Mouse (Mus musculus) embryo, embryonic 9.5 days (tissue): ENCODE results near the gene Olfr1441.

Source experiments
- DNase-seq: peaks from one replicate; pipeline ENCODE4 v3.0.0-alpha.2; 2017; ENCODE audit errors: extremely low spot score

Olfr1441 gene

DNA sequence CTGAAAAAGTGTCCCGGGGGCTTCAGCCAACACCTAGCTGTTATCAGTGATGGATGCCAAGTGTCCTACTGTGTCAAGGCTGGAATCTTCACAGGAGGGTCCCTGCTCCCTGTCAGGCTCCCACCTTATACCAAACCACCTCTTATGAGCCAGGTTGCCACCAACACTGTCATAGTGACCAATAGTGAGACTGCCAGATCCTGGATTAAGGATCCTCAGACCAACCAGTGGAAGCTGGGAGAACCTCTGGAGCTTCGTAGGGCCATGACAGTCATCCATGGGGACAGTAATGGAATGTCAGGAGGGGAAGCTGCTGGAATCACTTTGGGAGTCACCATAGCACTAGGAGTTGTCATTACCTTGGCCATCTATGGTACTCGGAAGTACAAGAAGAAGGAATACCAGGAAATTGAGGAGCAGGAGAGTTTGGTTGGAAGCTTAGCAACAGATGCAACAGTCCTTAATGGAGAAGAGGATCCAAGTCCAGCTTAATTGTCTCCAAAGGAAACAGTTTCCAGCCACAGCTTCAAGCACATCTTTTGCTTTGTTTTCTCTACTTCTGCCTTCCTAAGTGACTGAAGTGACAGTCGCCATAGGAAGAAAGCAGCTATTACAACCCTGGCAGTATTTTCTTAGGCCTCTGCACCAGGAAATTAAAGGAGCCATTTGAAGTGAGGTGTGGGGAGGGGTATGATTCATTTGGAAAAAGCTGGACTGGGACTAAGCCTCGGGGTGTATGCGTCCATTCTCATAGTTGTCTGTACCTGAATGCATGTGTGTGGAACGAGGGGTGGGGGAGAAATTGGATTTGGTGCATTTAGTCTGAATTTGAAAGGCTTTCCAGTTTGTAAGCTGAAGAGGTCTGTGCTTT is 45.9 kb downstream of the Olfr1441 start:
- no peak for DNase-seq

- no peak for DNase-seq
Measured at GRCm38 (mm10) chr19:12463722-12464035, 46.4 kb downstream of the Olfr1441 start.

GRCm38 (mm10) chr19:12464127-12464526 is 46.9 kb downstream of the Olfr1441 start:
- DNase-seq: no peak

DNA sequence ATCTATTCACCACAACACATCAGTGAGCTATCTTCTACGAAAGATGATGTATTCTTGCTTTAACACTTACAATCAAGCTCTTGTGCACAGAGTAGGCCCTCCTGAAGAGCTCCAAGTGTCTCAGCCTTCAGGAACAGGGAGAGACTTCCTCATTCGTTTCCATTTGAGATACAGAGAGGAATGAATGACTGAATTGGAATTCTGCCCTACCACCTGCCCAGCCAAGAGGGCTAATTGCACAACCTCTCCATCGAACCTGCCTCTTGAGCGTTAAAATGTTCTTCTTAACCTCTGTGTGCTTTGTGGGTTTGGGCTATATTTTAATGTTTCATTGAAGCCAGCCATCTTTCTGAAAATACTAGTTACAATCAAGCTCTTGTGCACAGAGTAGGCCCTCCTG is 47.4 kb downstream of the Olfr1441 start:
- no peak for DNase-seq

DNA sequence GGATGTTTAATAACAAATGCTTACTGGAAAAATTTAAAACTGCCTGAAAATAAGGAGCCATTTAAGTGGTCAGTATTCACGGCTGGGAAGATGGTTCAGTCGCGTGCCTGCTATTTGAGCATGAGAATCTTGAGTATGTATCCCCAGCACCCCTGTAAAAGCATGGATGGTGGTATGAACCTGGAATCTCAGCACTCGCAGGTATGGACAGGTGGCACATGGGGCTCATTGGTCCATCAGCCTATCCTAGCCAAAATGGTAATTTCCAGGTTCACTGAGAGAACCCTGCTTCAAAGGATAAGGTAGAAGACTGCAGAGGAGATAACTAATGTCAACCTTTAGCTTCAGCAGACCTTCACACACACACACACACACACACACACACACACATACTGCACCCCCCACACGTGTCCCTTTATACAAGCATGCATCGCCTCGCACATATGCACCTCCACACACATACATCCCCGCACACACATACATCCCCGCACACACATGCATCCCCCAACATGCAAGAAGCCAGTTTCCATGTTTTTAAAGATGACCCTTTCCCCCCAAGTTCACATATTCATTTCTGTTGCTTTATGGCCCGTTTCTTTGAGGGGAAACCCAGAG is 48.4 kb downstream of the Olfr1441 start:
- DNase-seq: no peak

GRCm38 (mm10) chr19:12466204-12466603 is 49.0 kb downstream of the Olfr1441 start:
- DNase-seq: peak; percentile 52

GRCm38 (mm10) chr19:12467436-12467835 is 50.2 kb downstream of the Olfr1441 start:
- peak; percentile 47 for DNase-seq

DNA sequence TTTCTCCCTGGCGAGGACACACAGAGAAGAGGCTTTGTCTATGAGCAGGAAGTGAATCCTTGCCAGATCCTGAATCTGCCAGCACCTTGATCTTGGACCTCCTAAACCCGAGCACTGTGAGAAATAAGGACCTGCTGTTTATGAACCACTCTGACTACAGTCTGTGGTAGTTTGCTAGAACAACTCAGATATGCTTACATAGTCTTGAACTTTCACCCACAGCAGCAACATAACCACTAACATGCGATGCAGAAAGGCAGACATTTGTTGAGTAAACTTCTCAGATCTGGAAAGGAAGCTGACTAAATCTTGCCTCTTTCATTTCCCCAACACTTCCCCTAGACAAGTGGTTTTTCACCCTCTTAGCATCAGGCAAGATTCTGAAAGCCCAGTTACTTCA is 54.6 kb downstream of the Olfr1441 start:
- DNase-seq: no peak

DNA sequence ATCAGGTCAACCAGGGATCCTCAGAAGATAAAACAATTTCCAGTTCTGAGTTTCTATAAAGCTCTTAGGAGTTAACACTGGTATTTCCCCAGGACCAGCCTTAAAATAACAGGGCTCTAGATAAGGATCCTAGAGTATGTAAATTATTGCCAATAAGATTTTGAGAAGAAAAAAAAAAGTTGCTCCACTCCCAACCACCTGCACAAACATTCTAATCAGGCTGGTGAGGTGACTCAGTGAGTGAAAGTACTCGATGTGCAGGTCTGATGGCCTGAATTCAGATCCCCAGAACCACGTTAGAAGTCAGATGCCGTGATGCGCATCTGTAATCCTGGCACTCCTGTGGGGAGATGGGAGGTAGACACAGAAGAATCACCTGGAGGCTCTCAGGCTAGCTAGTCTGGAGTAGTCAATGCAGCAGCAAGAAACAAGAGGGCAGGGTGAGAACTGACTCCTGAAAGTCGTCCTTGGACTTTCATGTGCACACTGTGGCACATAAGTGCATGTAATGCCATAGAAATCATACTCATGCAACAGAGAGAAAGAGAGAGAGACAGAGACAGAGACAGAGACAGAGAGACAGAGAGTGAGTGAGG is 55.2 kb downstream of the Olfr1441 start:
- no peak for DNase-seq
